Mouse (Mus musculus): ENCODE measurements around the gene Padi3.

- TF ChIP-seq POLR2A (IDR thresholded peaks at IDR 0.05; ENCODE audit: low read depth, low read length), result no peak
- peak; percentile 70; the same call in 1 of the 2 replicates for TF ChIP-seq CTCF (IDR thresholded peaks at IDR 0.05; ENCODE audit: extremely low read depth, insufficient read depth, insufficient read length, insufficient replicate concordance)
These were observed 65.8 kb downstream of the Padi3 start for GRCm38 (mm10) chr4:140744654-140745053.

Data from spleen, adult 2 months (tissue).